Mouse (Mus musculus) mouse trophoblast stem cell (cell line): ENCODE data around the gene Lyz2.
"Not testable (repeated sequence)": the region's sequence is repeated elsewhere in the genome, so short reads cannot be mapped to it uniquely, and the experiment has no call there.

Experiments
- in situ Hi-C, 2 experiments: fragments of 300-500 bp; cut with MseI, MboI; formaldehyde crosslinking; loops; 2 replicates in 1 of 2; 3 replicates in 1 of 2; pipeline ENCODE4 v1.15.1; 2025

Gene Lyz2

GRCm38 (mm10) chr10:117282049-117282448, at the start of gene Lyz2:
Lyz2 (minus strand) TSS chr10:117282321.
- in situ Hi-C loops, result no loop called here

- in situ Hi-C loops, result no loop called here
These were observed 48.4 kb upstream of the Lyz2 start for GRCm38 (mm10) chr10:117330521-117330920.

GRCm38 (mm10) chr10:117323782-117324181, 41.7 kb upstream of the Lyz2 start:
- in situ Hi-C loops, result loop anchor here in 1 of 2 experiments (10.0 kb wide), 1 partner anchor 89 kb away; the partner anchor contains the start of gene 9530003J23Rik

DNA sequence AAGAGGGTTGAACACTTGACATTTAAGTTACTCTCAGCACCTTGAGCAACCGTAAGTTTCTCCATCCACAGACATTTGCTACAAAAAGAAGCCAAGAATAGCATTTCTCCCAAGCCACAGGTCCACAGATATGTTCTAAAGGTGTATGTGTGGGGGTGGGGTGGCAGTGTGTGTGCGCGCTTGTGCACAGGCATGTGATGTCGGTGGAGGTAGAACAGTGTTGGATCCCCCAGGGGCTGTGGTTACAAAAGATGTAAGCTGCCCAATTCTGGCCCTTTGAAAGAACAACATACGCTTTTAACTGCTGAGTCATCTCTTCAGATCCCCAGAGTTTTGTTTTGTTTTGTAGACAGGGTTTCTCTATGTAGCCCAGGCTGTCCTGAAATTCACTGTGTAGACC, 40.5 kb upstream of the Lyz2 start:
- in situ Hi-C loops, result loop anchor here in 1 of 2 experiments (10.0 kb wide), 1 partner anchor 88 kb away; the partner anchor contains the start of gene 9530003J23Rik

DNA sequence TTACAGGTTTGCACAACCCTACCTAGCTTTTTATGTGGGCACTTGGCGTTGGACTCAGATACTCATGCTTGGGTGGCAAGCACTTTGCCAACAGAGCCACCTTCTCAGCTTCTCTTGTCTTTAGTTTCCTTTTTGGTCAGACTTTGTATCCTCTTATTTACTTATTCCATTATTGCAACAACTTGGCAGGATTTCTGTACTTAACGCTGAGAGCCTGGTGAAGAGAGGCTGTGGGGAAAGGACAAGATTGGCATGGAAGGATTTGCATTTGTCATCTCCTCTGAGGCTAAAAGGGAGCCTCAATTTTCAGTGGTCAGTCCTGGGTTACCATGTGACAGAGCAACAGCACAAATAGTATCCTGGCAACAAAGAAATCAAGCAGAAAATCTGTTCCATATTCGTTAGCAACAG, 38.5 kb upstream of the Lyz2 start:
- in situ Hi-C loops, result loop anchor here in 1 of 2 experiments (10.0 kb wide), 1 partner anchor 86 kb away; the partner anchor contains the start of gene 9530003J23Rik

DNA sequence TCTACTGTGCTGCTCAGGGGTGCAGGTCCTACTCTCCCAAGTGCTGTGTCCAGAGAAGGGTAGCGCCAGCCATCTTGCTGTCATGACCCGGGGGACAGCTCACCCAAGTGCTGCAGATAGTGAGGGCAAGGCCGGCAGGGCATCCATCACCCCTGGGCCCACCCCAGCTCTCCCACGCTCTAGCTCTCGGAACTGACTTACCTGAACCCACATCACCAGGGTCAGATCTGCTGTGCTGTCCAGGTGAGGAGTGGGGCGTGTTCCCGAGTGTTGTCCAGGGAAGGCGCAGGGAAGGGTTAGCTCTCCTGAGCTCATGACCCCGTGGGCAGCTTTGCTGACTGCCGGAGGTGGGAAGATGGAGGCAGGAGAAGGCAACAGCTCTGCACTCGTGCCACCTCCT, 34.3 kb upstream of the Lyz2 start:
- in situ Hi-C loops, result no loop called here

- in situ Hi-C loops, result no loop called here
These were observed 31.0 kb upstream of the Lyz2 start for GRCm38 (mm10) chr10:117313133-117313532.

DNA sequence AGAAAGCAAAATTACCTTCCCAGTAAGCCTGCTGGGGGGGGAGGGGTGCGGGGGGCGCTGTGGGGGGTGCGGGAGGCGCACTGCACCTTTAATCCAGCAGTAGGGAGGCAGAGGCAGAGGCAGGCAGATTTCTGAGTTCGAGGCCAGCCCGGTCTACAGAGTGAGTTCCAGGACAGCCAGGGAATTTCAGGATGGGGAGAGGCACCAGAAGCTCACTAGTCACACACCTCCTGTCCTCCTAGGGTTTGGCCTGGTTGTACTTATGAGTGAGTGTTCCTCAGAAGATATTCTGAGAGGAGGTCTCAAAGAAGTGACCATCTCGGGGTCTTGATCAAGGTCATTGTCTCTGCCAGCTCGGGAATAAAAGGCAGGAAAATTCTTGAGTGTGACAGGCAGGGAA, 30.0 kb upstream of the Lyz2 start:
- in situ Hi-C loops, result no loop called here

DNA sequence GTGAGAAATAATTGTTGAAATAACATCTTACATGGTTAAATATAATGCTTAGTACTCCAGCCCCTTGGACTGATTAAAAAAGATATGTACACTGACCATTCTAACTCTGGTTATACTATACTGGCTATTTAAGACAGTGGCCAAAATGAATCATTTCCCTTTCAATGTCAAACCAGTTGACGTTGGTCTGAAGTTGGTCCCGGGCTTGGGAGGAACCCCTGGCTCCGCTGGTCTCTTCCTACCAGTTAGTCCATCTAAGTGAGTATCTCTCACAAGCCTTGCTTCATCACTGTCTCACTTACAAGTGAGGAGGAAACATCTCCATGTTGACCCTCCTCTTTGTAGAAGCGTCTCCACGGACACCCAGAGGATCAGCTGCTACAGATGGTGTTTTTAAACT, 22.2 kb upstream of the Lyz2 start:
- in situ Hi-C loops, result no loop called here

- in situ Hi-C loops, result no loop called here
These were observed 19.6 kb upstream of the Lyz2 start for GRCm38 (mm10) chr10:117301688-117302087.

DNA sequence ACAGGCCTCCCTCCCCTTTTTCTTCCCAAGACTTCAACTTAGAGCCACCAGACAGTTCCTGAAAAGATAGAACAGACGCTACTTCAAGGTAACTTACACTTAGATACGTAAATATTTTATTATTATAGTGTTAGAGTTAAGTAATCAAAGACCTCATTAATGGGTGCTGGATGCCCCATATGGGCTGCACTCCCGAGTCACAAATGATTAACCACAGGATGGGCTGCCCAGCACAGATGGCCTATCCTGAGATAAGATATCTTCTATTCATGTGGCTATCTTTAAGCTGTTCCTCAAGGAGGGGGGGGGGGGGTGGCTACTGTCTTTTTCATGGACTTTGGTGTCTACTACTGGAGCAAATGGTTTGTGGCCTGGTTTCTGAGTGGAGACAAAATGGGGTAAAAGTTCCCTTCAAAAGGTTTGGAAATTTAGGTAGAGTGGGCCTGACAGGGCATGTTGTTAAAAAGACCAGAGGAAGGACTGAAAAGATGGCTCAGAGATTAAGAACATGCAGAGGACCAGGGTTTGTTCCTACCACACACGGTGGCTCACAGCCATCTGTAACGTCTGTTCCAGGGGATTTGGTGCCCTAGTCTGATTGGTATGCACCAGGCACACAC, 17.9 kb upstream of the Lyz2 start:
- in situ Hi-C loops, result no loop called here

- in situ Hi-C loops, result no loop called here
These were observed 17.0 kb upstream of the Lyz2 start for GRCm38 (mm10) chr10:117299106-117299505.

DNA sequence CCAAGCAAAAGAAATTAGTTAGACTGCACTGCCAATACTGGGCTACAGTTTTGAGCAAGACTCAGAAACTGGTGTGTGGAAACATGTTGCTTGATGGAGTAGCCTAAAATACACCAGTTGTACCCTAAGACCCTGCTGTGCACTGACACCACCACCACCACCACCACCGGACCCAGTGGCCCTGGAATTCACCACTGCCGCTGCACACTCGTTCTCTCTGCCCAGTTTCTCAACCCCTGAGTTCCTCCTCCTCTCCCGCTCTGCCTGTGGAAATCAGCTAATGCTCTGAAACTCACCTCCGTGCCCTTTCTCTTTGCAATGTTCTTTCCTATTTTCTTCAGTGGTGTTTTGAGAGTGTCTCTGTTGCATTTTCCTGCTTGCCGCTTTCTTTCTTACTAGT, 16.2 kb upstream of the Lyz2 start:
- in situ Hi-C loops, result no loop called here

DNA sequence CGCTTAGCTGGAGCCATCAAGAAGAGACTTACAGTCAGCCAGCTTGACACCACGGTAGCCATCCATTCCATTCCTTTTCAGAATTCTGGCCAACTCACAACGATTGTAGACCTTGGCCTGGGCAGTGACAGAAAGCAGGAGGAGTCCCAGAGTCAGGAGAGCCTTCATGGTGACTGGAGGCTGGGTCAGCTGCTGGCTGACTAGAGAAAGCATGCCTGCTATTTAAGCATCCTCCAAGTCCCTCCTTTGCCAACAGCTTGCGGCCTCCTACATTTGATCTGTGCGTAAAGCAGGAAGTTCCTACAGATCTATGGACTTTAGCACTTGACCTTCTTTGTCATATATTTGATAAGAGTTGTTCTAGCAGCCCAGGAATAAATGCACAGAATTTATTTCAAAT, 10.6 kb upstream of the Lyz2 start, which contains the start of gene Lyz1:
Gene Lyz1, minus strand, starts transcription at position 198 of the 400 bp plus-strand sequence.
- in situ Hi-C loops, result no loop called here

DNA sequence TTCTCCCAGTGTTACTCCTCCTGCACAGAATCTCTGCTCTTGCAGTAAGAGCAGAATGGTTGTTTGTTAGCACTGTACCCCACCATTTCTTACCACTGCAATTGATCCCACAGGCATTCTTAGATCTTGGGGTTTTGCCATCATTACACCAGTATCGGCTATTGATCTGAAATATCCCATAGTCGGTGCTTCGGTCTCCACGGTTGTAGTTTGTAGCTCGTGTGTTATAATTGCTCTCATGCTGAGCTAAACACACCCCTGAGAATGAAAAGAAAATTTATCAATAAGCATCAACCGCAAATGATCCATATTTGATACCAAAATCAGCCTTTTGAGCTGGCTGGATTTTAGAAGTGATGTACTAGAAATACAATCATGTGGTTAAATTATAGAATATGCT, 8.8 kb upstream of the Lyz2 start:
- in situ Hi-C loops, result not testable (repeated sequence)

- in situ Hi-C loops, result no loop called here
These were observed 8.1 kb upstream of the Lyz2 start for GRCm38 (mm10) chr10:117290046-117290870.

DNA sequence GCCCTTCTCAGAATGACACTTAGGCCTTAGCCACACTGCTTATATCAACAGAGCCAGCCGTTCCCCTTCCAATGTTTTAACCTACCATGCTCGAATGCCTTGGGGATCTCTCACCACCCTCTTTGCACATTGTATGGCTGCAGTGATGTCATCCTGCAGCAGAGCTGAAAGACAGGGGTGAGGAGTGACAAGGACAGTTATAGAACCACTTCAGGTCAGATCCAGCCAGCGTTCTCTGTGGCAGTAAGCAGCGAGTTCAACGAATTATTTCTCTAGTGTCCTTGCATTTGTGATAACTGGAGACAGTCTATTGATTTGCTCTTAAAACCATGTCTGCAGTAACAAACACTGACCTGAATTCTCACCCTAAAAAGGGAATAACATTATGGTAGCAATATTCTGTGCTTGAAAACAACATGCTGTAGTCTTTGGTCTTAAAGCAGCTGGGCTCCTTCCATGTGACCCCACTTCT, 6.9 kb upstream of the Lyz2 start:
- in situ Hi-C loops, result not testable (repeated sequence)

GRCm38 (mm10) chr10:117288197-117289033, 6.3 kb upstream of the Lyz2 start:
- in situ Hi-C loops, result no loop called here

- in situ Hi-C loops, result no loop called here
These were observed 5.2 kb upstream of the Lyz2 start for GRCm38 (mm10) chr10:117287226-117287850.

DNA sequence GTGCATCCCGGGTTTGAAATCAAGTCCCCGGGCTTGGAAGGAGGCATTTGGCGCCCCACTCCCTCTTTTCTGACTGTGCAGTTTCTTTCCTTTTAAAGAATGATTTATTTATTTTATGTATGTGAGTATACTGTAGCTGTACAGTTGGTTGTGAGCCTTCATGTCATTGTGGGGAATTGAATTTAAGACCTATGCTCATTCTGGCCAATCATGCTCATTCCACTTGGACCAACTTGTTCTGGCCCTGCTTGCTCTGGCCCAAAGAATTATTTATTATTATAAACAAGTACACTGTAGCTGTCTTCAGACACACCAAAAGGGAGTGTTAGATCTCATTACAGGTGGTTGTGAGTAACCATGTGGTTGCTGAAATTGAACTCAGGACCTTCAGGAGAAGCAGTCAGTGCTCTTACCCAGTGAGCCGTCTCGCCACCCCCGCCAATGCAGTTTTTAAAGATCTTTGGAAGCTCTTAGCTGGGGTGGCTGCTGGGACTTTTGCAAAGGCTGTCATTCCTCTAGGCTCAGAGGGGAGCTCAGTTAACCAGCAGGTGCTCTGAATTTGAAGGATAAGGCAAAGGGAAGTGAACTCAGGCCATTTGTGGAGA, 4.3 kb upstream of the Lyz2 start:
- in situ Hi-C loops, result no loop called here

DNA sequence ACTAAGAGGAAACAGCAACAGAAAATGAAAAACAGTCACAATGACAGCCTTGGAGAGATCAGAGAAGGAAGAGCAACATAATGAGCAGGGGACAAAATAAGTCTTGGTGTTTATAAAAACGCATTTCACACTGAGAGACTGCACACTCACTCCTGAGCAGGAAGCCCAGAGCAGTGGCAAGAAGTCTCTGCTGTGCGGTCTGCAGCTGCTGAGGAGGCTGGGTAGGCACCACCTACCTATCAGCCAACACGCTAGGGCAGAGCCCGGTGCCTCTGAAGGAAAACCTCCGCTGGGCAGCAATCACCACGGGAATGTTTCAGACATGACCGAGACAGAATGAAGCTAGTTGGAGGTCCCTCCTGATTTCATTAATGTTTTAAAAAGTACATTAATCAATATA, 3.5 kb upstream of the Lyz2 start:
- in situ Hi-C loops, result not testable (repeated sequence)
